Mouse (Mus musculus) left cerebral cortex, postnatal 10 days (tissue): ENCODE results near the gene Gbp4. TPM values are rescaled to one million over a fixed set of nuclear protein-coding genes. Genes with fewer than 3 reads are reported as not detected.
"Not testable (repeated sequence)": the region's sequence is repeated elsewhere in the genome, so short reads cannot be mapped to it uniquely, and the experiment has no call there.

Source experiments
- DNase-seq, 2 experiments: peaks; one replicate each; pipeline ENCODE4 v3.0.0; 2021 to 2022; ENCODE audit warnings: low spot score in 2 of 2, mixed read lengths in 1 of 2; ENCODE audit errors: extremely low spot score in 1 of 2
- intact Hi-C: fragments of 180-260 bp; cut with DNase I; formaldehyde crosslinking; loops from one replicate; pipeline ENCODE4 v1.15.1; 2025
- total RNA-seq, 2 experiments: library from RNA; stranded (reverse); gene quantifications; 2 replicates each; pipeline ENCODE4 v1.2.3; 2021

Gene Gbp4
- 1 to 10 TPM in 1 of 2 experiments, under 1 TPM in 1; 0.89 to 1.2 TPM for total RNA-seq

GRCm38 (mm10) chr5:105139409-105140088, at the start of gene Gbp4, which contains the start of the genes Gbp9 and Gbp8:
Gbp4 (minus strand) TSS chr5:105139586.
Gbp9 (minus strand) TSS chr5:105139539.
Gbp8 (minus strand) TSS chr5:105139540.
- DNase-seq, intact Hi-C loops: not testable (repeated sequence)

- intact Hi-C loops = no loop called here
- DNase-seq = no peak
Observed at GRCm38 (mm10) chr5:105181446-105181845, 42.1 kb upstream of the Gbp4 start.

- intact Hi-C loops = no loop called here
- DNase-seq = no peak
Observed at GRCm38 (mm10) chr5:105156582-105156981, 17.2 kb upstream of the Gbp4 start.

- intact Hi-C loops = no loop called here
- DNase-seq = no peak
Observed at GRCm38 (mm10) chr5:105154049-105154448, 14.7 kb upstream of the Gbp4 start.

- intact Hi-C loops, DNase-seq: not testable (repeated sequence)
Observed at GRCm38 (mm10) chr5:105148062-105148461, 8.7 kb upstream of the Gbp4 start.

- no peak for DNase-seq
- intact Hi-C loops = no loop called here
Observed at GRCm38 (mm10) chr5:105146447-105146846, 7.1 kb upstream of the Gbp4 start.

- DNase-seq, intact Hi-C loops: not testable (repeated sequence)
Observed at GRCm38 (mm10) chr5:105145731-105146130, 6.3 kb upstream of the Gbp4 start.

GRCm38 (mm10) chr5:105140089-105140810, 864 bp upstream of the Gbp4 start:
- DNase-seq, intact Hi-C loops: not testable (repeated sequence)

- no peak for DNase-seq
- intact Hi-C loops = no loop called here
Observed at GRCm38 (mm10) chr5:105138906-105139305, 480 bp downstream of the Gbp4 start.

GRCm38 (mm10) chr5:105136706-105137304, 2.6 kb downstream of the Gbp4 start:
- DNase-seq, intact Hi-C loops: not testable (repeated sequence)

GRCm38 (mm10) chr5:105121731-105122130, 17.7 kb downstream of the Gbp4 start:
- DNase-seq = peak in 1 of 2 experiments; percentile 16
- intact Hi-C loops = not testable (repeated sequence)

GRCm38 (mm10) chr5:105115740-105116139, 23.6 kb downstream of the Gbp4 start:
- DNase-seq = no peak
- intact Hi-C loops = no loop called here

- intact Hi-C loops = no loop called here
Observed at GRCm38 (mm10) chr5:105114696-105115095, 24.7 kb downstream of the Gbp4 start.

GRCm38 (mm10) chr5:105113656-105114055, 25.7 kb downstream of the Gbp4 start:
- DNase-seq = no peak
- intact Hi-C loops = no loop called here

More at GRCm38 (mm10) chr5:105114696-105115095, 24.7 kb downstream of the Gbp4 start:
- no peak for DNase-seq

- peak; percentile 9 to 53 for DNase-seq
- intact Hi-C loops = not testable (repeated sequence)
Observed at GRCm38 (mm10) chr5:105110271-105110852, 29.0 kb downstream of the Gbp4 start.

GRCm38 (mm10) chr5:105109775-105110174, 29.6 kb downstream of the Gbp4 start:
- not testable (repeated sequence) for DNase-seq

GRCm38 (mm10) chr5:105105689-105106088, 33.7 kb downstream of the Gbp4 start:
- intact Hi-C loops, DNase-seq: not testable (repeated sequence)

More at GRCm38 (mm10) chr5:105109775-105110174, 29.6 kb downstream of the Gbp4 start:
- intact Hi-C loops = not testable (repeated sequence)

- no peak for DNase-seq
- intact Hi-C loops = no loop called here
Observed at GRCm38 (mm10) chr5:105081900-105082299, 57.5 kb downstream of the Gbp4 start.

GRCm38 (mm10) chr5:105068356-105068755, 71.0 kb downstream of the Gbp4 start:
- intact Hi-C loops, DNase-seq: not testable (repeated sequence)
